Mouse (Mus musculus) brain, adult 2 months (tissue): ENCODE data around the gene Faap20.
"Not testable (repeated sequence)": the region's sequence is repeated elsewhere in the genome, so short reads cannot be mapped to it uniquely, and the experiment has no call there.

Experiments used
- DNase-seq: peaks from one replicate; pipeline ENCODE4 v3.0.0; 2011; ENCODE audit warnings: low read depth, low spot score

The Faap20 gene

DNA sequence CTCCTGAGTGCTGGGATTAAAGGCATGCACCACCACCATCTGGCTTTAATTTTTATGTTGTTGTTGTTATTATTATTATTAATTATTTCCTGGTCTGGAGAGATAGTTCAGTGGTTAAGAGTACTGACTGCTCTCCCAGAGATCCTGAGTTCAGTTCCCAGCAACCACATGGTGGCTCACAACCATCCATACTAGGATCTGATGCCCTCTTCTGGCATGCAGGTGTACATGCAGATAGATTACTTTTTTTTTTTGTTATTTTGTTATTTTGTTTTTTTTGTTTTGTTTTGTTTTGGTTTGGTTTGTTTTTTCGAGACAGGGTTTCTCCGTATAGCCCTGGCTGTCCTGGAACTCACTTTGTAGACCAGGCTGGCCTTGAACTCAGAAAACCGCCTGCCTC lies 1.5 kb upstream of the Faap20 start:
- DNase-seq, result not testable (repeated sequence)

DNA sequence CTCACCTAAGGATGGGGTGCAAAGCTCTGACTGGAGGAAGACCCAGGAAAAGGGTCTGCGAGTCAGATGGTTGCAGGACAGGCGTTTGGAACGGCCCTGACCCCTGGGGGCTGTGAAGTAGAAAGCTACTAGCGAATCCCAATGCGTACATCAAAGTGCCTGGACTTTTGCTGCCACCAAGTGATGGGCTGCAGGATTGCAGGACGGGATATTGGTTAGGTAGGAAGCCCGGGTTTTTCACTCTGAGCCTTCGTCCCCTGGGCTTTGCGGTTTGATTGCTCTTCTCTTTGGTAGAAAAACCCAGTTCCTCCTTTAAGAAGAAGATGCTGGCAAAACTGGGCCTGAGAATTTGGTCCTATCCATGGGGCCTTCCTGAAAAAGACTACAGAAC lies 350 bp upstream of the Faap20 start:
- DNase-seq, result peak; percentile 97

DNA sequence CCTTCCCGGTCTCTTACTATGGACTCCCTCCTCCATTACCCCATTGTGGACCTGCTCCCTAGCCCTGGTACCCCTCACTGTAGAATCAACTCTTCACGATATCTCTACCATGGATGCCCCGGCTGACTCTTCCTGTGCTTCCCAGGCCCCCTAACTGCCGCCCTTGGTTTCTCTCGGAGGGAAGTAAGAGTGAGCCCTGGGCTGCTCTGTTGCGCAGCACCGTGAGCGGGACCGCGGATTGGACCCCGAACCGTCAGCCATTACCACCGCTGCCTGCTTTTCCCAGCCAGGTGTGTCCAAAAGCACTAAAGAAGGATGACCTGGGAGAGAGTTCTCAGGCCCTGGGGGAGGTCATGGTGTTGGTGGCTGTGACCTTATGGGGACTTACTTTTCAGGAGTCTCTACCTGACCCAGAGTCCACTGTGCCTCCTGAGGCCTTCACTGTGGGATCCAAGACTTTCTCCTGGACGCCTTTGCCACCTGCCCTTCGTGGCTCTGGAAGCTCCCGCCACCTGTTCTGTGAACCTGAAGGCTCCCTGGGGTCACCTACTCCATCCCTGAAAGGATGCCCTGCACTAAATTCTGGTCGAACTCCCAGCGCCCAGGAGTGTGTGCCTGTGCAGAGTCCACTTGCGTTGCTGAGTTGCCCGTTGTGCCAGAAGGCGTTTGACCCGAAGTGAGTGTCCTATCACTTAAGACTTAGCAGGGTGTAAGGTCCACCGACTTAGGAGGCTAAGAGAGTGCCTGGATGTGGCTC lies 937 bp downstream of the Faap20 start:
- peak; percentile 63 for DNase-seq

DNA sequence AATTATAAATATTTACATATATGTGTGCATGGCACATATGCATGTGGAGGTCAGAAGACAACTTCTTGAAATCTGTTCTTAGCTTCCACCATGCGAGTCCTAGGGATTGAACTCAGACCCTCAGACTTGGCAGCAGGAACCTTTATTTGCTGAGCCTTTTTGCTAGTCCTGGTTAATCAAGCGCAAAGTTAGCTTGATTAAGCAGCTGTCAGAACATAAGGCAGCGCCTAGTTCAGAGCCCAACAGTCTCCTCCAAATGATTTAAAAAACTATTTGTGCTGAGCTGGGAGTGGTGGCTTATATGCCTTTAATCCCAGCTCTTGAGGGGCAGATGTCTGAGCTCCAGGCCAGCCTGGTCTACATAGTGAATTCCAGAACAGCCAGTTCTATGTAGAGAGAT lies 1.5 kb downstream of the Faap20 start:
- DNase-seq, result peak; percentile 88

DNA sequence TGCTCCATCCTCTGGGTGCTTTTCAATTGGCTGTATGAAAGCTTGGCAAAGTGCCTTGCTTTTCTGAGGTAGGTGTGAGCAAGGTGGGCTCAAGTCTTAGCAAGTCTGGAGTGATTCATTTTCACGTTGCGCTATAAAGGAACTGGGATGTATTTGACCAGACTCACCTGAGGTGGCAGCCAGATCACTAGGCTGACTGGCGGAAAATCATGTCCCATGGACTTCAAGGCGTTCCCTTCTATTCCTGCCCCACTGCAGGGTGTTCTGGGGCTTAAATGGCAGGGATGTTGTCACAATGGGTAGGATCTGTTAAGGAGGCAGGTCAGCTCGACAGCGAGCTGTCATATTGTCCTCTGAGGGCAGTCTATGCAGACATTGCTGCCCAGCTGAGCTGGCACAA lies 2.7 kb downstream of the Faap20 start:
- peak; percentile 71 for DNase-seq

DNA sequence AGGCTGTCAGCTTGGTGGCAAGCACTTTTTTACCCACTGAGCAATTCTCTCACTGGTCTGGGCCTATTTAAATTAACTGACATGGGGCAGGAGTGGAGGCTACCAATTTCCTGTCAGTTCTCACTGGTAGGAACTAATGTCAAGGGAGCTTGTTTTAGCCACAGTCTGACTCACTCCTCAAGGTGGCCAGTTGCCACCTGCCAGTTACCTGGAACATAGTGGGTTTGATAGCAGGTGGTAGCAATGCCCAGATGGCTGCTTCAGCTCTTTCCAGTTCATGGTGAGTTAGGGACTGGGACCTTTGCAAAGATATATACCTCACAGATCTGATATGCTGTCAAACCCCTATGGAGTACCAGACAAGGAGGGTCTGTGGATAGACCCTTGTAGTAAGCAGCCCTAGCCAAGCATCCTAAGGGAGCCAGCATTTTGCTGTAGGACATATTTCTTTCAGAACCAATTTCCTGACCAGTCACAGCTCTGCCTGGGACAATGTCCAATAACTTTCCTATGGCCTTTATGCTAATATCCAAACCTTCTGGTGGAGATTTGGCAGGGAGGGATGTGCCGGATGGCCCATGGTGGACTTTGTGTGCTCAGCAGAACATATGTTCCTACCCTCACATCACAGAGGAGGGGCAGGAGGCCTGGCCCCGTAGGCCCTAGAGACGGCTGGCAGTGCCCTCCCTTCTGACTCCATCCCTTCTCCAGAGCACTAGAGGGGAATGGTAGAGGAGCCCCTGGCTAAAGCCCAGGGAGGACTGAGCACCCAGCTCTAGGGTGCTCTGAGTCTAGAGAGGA lies 15.1 kb downstream of the Faap20 start:
- peak; percentile 99 for DNase-seq

DNA sequence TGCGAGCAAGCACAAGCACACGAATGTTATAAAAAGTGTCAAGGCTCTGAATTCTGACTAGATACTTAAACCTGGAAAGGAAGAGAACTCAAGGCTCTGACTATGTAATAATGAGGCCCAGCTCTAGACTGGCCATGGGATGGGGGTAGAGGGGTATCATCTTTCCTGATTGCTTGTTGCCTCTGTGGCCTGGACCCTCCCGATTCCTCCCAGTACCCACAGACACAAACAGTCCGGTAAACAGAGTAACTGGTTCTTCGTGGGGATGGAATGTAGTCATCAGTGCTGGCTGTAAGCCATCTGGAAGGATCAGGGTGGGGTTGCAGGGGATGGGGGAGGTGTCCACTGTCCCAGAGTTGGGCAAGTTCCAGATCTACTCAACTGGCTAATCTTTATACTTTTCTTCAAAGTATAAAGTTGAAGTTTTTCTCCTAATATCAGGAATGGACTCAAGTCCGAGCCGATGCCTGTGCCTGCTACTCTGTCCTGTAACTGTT lies 17.5 kb downstream of the Faap20 start:
- DNase-seq, result peak; percentile 44

DNA sequence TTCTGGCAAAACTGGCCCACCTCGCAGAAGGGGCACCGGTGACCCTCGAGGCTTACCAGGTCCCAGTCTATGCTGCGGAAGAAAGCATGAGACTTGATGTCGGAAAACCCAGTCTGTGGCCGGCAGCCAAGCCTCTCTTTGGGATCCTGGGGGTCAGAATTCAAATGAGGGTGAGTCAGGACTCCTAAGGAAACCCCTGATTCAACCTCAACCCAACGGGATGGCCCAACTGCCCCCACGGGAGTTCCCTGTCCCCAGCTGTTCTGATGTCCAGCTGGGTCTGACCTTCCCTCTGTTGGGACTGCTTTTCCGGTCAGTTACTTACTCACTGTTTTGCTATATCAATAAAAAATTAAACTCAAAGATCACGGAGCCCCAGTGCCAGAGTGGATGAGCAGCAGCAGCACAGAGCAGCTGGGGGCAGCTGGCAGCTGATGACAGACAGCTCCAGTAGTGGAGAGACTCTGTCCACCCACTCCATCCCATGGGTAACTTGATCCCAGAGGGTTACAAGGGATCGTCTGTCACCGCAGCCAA lies 18.1 kb downstream of the Faap20 start:
- no peak for DNase-seq

DNA sequence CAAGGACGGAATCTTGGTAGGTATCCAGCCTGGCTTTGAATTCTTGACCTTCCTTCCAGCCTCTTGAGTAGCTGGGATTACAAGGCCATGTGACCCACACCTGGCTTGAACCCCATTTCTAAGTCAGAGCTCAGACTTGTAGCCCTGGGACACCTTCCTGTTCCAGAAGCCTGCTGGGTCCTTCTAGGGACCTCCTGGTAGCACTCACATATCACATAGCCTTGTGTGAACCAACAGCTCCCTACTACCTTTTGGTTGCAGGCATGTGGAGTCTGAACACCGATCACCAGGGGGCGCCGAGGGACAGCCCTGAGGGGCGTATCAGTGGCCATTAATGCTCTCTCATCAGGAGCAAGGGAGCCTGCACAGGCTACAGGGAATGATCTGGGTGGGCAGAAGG lies 18.8 kb downstream of the Faap20 start:
- DNase-seq, result peak; percentile 72

DNA sequence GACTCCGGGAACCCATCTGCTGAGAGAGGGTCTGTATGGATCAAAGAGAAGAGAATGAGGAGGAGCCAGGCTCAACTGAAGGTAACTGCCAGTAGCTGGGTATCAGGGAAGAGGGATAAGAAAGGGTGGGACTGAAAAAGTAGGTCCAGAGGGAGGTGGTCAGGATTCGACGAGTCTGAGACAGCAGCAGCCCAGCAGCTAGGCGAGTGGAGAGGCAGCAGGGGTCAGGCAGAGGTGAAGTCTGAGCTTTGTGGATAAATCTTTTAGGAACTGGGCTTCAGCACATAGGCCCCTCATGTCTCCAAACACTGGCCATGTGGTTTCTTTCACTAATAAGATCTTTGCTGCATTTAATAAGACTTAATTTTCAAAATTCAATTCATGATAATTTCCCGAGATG lies 24.8 kb downstream of the Faap20 start:
- DNase-seq, result no peak

DNA sequence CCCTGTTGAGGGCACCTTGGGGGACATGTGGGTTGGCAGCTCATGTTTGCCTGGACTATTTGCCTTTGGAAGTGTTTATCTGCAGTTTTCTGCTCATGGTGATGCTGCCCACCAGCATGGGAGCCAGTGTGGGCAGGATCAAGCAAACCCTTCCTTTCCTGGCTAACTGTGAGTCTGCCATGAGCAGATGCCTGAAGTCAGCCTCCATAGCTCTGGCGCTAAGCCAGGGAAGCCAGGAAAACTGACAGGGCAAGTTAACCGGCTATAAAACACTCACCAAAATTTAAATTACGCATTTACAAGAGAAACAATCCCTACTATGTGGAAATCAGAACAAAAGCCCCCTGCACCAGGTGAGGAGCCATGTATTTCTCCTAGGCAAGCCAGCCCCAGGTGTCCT lies 25.2 kb downstream of the Faap20 start:
- peak; percentile 87 for DNase-seq

DNA sequence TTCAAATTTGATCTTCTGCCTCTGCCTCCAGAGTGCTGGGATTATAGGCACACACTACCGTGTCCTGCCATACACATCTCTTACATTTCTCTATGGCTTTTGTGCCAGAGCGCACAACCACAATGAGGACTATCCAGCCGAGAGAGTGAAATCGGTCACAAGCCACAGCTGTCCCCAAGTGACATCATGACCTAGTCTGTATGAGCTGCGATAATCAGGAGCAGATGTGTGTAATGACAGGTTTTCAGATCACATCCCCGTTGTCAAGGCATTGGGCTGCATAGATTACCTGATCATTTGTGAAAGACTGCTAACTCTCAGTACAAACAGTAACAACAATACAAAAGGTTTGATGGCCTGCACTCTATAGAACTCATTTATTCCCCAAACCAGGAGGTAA lies 28.4 kb downstream of the Faap20 start:
- DNase-seq, result peak; percentile 45

DNA sequence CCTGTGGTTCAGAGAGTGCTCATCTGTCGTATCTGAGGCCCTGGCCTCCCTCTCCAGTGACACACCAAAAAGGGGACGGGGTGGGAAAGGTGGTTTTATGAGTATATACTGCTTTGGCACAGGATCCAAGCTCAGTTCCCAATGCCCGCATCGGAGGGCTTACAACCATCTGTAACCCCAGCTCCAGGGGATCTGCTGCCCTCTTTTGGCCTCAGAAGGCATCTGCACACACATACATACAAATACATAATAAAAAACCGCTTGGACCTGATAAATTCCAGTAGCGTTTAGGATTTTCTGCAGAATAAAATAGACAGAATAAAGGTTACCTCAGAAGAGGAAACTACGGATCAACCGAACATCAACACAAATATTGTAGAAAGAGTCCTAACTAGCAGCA lies 29.5 kb downstream of the Faap20 start:
- DNase-seq, result peak; percentile 44

DNA sequence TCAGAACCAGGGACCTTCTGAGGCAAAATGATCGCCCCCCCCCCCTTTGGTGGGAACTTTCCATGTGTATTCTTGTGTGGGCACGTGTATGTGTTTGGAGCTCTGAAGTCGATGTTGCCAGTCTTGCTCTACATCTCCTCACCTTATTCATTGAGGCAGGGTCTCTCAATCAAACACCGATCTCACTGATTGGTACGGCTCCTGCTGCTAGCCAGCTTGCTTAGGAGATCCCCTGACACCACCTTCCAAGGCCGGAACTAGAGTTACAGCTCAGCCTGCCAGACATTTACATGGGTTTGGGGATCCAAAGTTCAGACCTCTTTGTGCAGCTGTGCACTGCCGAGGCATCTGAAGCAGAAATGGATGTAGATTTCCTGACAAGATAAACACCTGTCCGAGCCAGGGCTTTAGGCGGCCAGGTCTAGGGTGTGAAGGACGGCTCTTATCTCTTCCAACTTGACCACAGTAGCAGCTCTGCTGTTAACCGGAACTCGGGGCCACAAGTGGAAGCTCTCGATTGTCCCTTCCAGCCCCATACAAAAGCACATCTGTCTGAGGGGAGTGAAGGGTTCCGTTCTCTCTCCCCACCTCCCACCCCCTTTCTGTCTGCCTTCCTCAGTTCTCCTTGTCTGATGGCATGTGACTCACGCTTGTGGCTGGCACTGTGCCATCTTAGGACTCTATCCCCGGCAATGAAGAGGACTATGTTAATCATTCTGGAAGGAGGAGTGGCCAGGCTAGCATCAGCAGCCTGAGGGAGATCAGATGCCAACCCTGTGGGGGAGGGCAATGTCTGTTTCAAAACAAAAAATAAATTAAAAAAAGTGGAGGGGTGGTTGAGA lies 30.5 kb downstream of the Faap20 start:
- DNase-seq, result peak; percentile 91

DNA sequence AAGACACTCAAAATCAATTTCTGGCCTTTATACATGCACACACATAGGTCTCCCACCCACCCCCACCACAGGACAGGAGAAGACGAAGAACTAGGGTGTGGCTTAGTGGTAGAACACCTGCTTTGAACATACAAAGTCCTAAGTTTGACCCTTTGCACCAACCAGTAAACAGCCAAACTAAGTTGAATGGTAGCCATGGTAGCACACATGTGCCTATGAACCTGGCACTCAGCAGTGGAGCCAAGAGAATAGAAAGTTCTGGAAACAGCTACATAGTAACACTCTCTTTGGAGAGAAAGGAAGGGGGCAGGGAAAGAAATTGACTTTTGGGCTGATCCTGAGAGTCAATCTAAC lies 31.1 kb downstream of the Faap20 start:
- DNase-seq, result no peak

DNA sequence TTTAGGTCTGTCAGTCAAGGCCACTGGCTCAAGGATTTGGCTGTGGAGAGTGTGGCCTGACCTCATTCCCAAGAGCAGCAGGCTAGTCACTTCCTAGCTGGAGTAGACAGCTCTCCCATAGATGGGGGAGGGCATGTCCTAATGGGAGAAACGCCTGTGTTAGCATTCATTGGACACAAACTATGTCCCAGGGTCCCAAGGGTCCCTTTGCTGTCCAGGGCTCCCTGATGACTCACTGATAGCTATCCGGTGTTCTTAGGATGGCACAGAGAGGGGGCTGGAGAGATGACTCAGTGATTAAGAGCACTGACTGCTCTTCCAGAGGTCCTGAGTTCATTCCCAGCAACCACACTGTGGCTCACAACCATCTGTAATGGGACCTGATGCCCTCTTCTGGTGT lies 31.6 kb downstream of the Faap20 start:
- peak; percentile 36 for DNase-seq

DNA sequence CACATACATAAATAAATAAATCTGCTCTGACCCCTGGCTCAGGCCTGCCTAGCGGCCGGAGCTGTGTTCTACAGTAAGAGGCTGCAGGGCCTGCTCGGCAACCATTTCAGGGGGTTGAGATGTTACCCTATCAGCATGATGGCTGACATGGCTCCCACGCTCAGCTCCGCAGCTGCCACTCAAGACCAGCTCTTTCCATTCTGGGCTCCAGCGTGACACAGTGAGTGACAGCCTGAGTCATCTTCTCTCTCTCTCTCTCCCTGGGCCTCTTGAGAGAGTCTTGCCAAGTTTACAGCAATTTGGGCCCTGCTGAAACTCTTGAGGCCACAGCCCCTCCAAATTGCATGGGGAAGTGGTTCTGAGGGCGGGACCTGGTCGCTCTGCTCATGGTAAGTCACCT lies 32.0 kb downstream of the Faap20 start:
- peak; percentile 89 for DNase-seq

DNA sequence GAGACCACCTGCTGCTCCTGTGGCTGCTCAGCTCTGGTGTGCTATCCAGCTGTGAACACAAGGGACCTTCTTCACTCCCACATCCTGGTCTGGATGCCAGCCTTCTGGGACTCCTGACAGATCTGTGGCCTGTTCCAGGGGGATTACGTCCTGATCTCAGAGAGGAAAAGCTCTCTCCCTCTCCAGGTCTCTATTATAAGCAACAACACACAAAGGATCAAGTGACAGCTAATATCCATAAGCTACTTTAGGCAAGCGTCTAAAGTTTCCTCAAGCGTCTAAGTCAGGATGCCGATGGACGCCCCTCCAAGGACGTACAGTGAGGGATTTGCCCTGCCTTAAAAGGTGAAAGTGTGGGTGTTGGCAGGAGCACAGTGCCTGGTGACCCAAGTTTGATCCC lies 32.6 kb downstream of the Faap20 start:
- DNase-seq, result no peak

DNA sequence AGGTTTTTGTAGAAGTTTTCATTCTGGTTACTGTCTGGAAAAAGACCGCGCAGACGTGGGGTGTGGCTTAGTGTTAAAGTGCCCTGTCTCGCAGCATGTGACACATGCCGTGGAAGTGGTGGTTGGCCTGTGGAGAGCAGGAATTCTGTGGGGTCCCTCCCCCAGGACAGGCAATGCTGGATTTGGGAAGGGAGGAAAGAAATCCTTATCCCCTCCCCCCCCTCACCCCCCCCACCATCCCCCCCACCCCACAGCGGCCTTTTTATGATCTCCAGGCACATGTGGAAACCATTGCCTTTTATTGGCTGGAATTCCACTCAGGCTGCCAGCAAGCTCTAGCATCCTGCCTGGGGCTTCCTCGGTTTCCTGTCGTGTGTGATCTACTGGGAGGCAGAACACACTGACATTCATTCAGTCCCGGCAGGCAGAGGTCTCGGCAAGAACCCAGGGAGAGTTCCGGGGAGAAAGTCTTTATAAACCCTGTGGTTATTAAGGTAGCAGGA lies 33.5 kb downstream of the Faap20 start:
- DNase-seq, result peak; percentile 53

DNA sequence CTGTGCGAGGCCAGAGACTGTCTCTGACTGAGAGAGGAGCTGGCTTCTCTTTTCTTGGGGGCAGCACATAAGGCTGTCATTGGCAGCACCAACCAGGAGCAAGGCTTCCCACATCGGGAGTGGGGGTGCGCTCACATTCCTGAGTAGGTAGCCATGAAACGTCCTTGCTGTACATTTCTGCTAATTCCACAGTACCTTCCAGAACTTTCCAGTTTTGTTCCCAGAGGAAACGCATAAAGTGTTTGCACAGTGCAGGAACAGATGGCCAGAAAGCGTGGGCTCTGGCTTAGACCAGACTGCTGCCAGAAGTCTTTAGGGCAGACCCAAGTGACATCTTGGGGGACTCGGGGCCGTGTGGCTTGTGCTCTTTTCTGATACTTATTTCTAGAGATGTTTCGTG lies 34.0 kb downstream of the Faap20 start:
- peak; percentile 92 for DNase-seq

DNA sequence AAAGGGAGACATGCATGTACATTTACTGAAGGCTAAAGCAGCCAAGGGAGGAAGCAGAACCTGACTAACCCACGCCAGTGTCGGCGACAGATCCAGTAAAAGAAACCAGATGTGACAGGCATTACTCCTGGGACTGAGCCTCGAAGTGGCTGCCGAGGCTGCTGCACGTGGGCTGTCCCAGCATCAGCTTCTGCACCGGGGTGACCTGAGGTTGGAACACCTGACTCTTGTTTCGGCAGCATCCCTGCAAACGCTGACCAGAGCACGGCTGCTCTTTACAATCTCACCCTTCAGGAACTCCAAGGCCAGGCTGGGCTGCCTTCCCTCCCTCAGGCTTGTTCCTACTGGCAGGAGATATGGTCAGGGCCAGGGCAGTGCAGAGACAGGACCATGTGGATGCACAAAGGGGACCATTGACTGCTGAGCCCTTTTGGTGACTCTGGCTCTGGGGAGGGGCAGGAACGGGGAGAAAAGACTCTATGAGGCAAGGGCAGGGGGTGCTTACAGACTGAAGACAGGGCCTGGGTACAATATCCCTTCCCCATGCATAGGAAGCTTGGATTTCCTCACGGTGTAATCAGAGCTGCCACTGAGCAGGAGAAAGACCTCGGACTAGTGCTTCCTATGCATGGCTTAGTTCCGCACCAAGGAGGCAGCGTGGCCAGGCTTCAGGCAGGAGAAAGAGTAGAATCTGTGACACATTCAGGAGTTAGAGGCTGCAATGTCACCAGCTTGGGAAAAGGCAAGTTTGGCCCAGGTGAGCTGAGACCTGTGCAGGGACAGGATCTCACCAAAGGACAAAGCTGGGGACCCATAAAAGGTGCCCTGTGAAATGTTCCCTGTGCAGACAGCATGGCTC lies 35.1 kb downstream of the Faap20 start:
- DNase-seq, result peak; percentile 70
